Mouse (Mus musculus) stomach, postnatal 0 days (tissue): ENCODE measurements around the gene Hoxa10.

Source experiments
- CTCF ChIP-seq: IDR thresholded peaks from 2 replicates; pipeline ENCODE4 v1.5.1; 2016; ENCODE audit warnings: antibody characterized with exemption, low read depth, mild to moderate bottlenecking, moderate library complexity
- EP300 ChIP-seq: optimal IDR thresholded peaks from 2 replicates; pipeline ENCODE3; 2016; ENCODE audit warnings: antibody characterized with exemption

DNA sequence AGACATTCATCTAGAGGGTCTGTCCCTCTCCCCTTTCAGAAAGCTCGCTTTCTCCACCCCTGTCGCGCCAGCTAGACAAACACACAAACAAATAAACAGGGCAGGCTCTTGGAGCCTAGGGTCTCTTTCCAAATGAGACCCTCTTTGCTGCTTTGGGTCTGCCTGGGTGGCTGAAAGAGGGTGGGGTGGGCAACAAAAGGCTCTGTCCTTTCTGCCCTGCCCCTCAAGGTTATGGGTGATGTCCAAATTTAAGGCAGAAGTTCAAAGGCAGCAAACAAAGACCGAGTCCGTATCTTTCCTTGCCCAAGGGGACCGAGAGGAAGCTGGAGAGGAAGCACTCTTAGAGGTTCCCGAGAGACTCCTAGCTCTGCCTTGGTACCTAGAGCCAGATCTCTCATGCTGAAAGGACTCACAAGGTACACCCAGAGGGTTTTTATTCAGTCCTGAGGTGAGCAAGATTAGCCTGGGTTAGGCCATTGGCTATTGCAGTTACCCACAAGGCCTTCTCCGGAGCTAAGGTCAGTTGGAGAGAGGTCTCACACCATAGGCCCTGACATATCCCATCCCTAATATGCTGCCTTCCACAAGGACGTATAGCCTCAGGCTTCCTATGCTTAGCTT, 457 bp upstream of the Hoxa10 start:
- no peak for TF ChIP-seq EP300
- TF ChIP-seq CTCF, result no peak
